Mouse (Mus musculus) forebrain, embryonic 13.5 days (tissue): ENCODE measurements at regions not wholly inside any gene's neighbourhood (a gene's known extent, or its start where the extent isn't known, plus 50 kb on each side); places are given as distances from the start of the nearest gene placed in this dataset.

ENCODE experiments used
- ATAC-seq: fragments of 200-750 bp; cut with Nextera tagmentation; 2 replicates; pipeline ENCODE4 v1.8.0; 2017
- H3K27ac ChIP-seq: fragments of 300-500 bp; sonication (generic); 2 replicates; pipeline ENCODE4 v1.5.1; 2015; ENCODE audit warnings: inconsistent platforms, mild to moderate bottlenecking, moderate library complexity
- H3K27me3 ChIP-seq: fragments of 300-500 bp; sonication (generic); 2 replicates; pipeline ENCODE4 v1.6.1; 2015; ENCODE audit warnings: mild to moderate bottlenecking, inconsistent platforms
- H3K36me3 ChIP-seq: fragments of 300-500 bp; sonication (generic); 2 replicates; pipeline ENCODE4 v1.6.1; 2015; ENCODE audit warnings: mild to moderate bottlenecking, inconsistent platforms; ENCODE audit not compliant: poor library complexity, severe bottlenecking
- H3K4me1 ChIP-seq: fragments of 300-500 bp; sonication (generic); 2 replicates; pipeline ENCODE4 v1.6.1; 2015; ENCODE audit warnings: inconsistent platforms
- H3K4me2 ChIP-seq: fragments of 300-500 bp; sonication (generic); 2 replicates; pipeline ENCODE4 v1.6.1; 2015; ENCODE audit warnings: inconsistent platforms, mild to moderate bottlenecking, moderate library complexity
- H3K4me3 ChIP-seq: fragments of 300-500 bp; sonication (generic); 2 replicates; pipeline ENCODE4 v1.5.1; 2015; ENCODE audit warnings: mild to moderate bottlenecking, inconsistent platforms
- H3K9ac ChIP-seq: fragments of 300-500 bp; sonication (generic); 2 replicates; pipeline ENCODE4 v1.6.1; 2015; ENCODE audit warnings: mild to moderate bottlenecking, inconsistent platforms
- H3K9me3 ChIP-seq: fragments of 300-500 bp; sonication (generic); replicated peaks from 2 replicates; pipeline ENCODE4 v1.6.1; 2016; ENCODE audit warnings: inconsistent platforms
- WGBS: fragments of 180-500 bp; shearing (Covaris S2); methylation state at CpG from one replicate; pipeline ENCODE4 v1.1.7; 2015; 5-methylcytosine and 5-hydroxymethylcytosine counted together

- Histone ChIP-seq H3K27me3 (no peaks in the 10 kb centered on the region), H3K4me3 (no peak overlapping the region), H3K9me3 (no peaks in the 10 kb centered on the region), H3K27ac (no peak overlapping the region), H3K4me2 (no peak overlapping the region), H3K4me1 (no peaks in the 10 kb centered on the region), H3K36me3 (no peaks in the 10 kb centered on the region), H3K9ac (no peak overlapping the region)
- no peak for ATAC-seq
- 72% methylated on average over 7 of the region's 7 CpGs for WGBS
Observed at GRCm38 (mm10) chr6:147199955-147200354, 64.0 kb downstream of the Pthlh start.

- Histone ChIP-seq H3K9ac (no peak overlapping the region), H3K27ac (no peak overlapping the region), H3K4me2 (no peak overlapping the region), H3K36me3 (no peaks in the 10 kb centered on the region), H3K4me3 (no peak overlapping the region), H3K4me1 (no peaks in the 10 kb centered on the region), H3K27me3 (no peaks in the 10 kb centered on the region), H3K9me3 (no peaks in the 10 kb centered on the region)
- ATAC-seq: no peak
Observed at GRCm38 (mm10) chr6:147199411-147199810, 64.6 kb downstream of the Pthlh start.

GRCm38 (mm10) chr6:147196432-147196831 is 67.6 kb downstream of the Pthlh start:
- Histone ChIP-seq H3K27me3 (no peaks in the 10 kb centered on the region), H3K9ac (no peak overlapping the region), H3K4me2 (no peak overlapping the region), H3K36me3 (no peaks in the 10 kb centered on the region), H3K9me3 (no peaks in the 10 kb centered on the region), H3K4me3 (no peak overlapping the region), H3K4me1 (no peaks in the 10 kb centered on the region), H3K27ac (no peak overlapping the region)
- 52% methylated on average over 4 of the region's 4 CpGs for WGBS
- ATAC-seq: no peak

GRCm38 (mm10) chr6:147195277-147195676 is 68.7 kb downstream of the Pthlh start:
- Histone ChIP-seq H3K4me1 (no peaks in the 10 kb centered on the region), H3K4me2 (no peak overlapping the region), H3K4me3 (no peak overlapping the region), H3K9me3 (no peaks in the 10 kb centered on the region), H3K9ac (no peak overlapping the region), H3K27ac (no peak overlapping the region), H3K27me3 (no peaks in the 10 kb centered on the region), H3K36me3 (no peaks in the 10 kb centered on the region)
- no peak for ATAC-seq
- WGBS: 78% methylated on average over 4 of the region's 4 CpGs

- Histone ChIP-seq H3K27ac (no peak overlapping the region), H3K9me3 (no peaks in the 10 kb centered on the region), H3K36me3 (no peaks in the 10 kb centered on the region), H3K27me3 (no peaks in the 10 kb centered on the region), H3K9ac (no peak overlapping the region), H3K4me2 (no peak overlapping the region), H3K4me3 (no peak overlapping the region), H3K4me1 (no peaks in the 10 kb centered on the region)
- 77% methylated on average over 5 of the region's 5 CpGs for WGBS
- ATAC-seq: no peak
Observed at GRCm38 (mm10) chr6:147187710-147188109, 76.3 kb downstream of the Pthlh start.

GRCm38 (mm10) chr6:147178276-147178675 is 85.7 kb downstream of the Pthlh start:
- ATAC-seq: 0 out of 2 replicates have a peak, but pooled peaks have one; percentile 13

GRCm38 (mm10) chr6:147176176-147176575 is 85.0 kb downstream of the Klhl42 start:
- Histone ChIP-seq H3K27me3 (no peaks in the 10 kb centered on the region), H3K4me2 (no peak overlapping the region), H3K9ac (no peak overlapping the region), H3K9me3 (peaks cover 4% of the 10 kb centered on the region; the same call in 1 of the 2 replicates), H3K4me3 (no peak overlapping the region), H3K4me1 (peaks cover 6% of the 10 kb centered on the region; the same call in 1 of the 2 replicates), H3K27ac (no peak overlapping the region), H3K36me3 (no peaks in the 10 kb centered on the region)
- 44% methylated on average over 1 of the region's 1 CpGs for WGBS
- no peak for ATAC-seq

More at GRCm38 (mm10) chr6:147178276-147178675, 85.7 kb downstream of the Pthlh start:
- no peaks in the 10 kb centered on the region for H3K27me3 ChIP-seq
- H3K9me3 ChIP-seq: peaks cover 2% of the 10 kb centered on the region; the same call in 1 of the 2 replicates
- peaks cover 6% of the 10 kb centered on the region; the same call in 1 of the 2 replicates for H3K4me1 ChIP-seq
- no peaks in the 10 kb centered on the region for H3K36me3 ChIP-seq
- H3K4me3 ChIP-seq: no peak overlapping the region
- H3K9ac ChIP-seq: no peak overlapping the region
- 37% methylated on average over 7 of the region's 7 CpGs for WGBS
- H3K4me2 ChIP-seq: no peak overlapping the region
- H3K27ac ChIP-seq: no peak overlapping the region
